Mouse (Mus musculus) erythroblast, embryonic 14.5 days (primary cell): ENCODE results near the gene Itfg2.

Source experiments
- GATA1 ChIP-seq: IDR thresholded peaks from 2 replicates; pipeline ENCODE4 v1.6.1; 2012; ENCODE audit warnings: low read length, inconsistent platforms, mixed read lengths
- TAL1 ChIP-seq: IDR thresholded peaks from 3 replicates; pipeline ENCODE4 v1.6.1; 2012; ENCODE audit warnings: low read length, inconsistent platforms, mixed read lengths

GRCm38 (mm10) chr6:128410305-128410704, 14.4 kb downstream of the Itfg2 start:
- TF ChIP-seq GATA1 (no peak), TAL1 (no peak)
